Mouse (Mus musculus) E14TG2a.4 (cell line): Measurements from ENCODE around the gene Adgrl2.

Source experiments
- H3K27me3 ChIP-seq: 2 replicates; pipeline ENCODE4 v1.6.1; 2014; ENCODE audit warnings: low read length, control low read depth; ENCODE audit not compliant: insufficient read depth
- H3K36me3 ChIP-seq: 2 replicates; pipeline ENCODE4 v1.6.1; 2014; ENCODE audit warnings: low read length, control low read depth; ENCODE audit not compliant: insufficient read depth
- H3K4me1 ChIP-seq: replicated peaks from 2 replicates; pipeline ENCODE4 v1.6.1; 2014; ENCODE audit warnings: low read depth, low read length, control low read depth
- H3K4me3 ChIP-seq: replicated peaks from 2 replicates; pipeline ENCODE4 v1.5.1; 2014; ENCODE audit warnings: mild to moderate bottlenecking, low read length
- H3K9me3 ChIP-seq: 2 replicates; pipeline ENCODE4 v1.6.1; 2014; ENCODE audit warnings: low read length, control low read depth
- CTCF ChIP-seq: conservative IDR thresholded peaks from 2 replicates; pipeline ENCODE4 v1.5.1; 2014; ENCODE audit warnings: low read length
- NANOG ChIP-seq: IDR thresholded peaks from 2 replicates; pipeline ENCODE4 v1.6.1; 2014; ENCODE audit warnings: borderline replicate concordance, low read length, mixed read lengths
- POU5F1 ChIP-seq: IDR thresholded peaks from 2 replicates; pipeline ENCODE4 v1.6.1; 2014; ENCODE audit warnings: low read length, borderline replicate concordance

Gene Adgrl2

DNA sequence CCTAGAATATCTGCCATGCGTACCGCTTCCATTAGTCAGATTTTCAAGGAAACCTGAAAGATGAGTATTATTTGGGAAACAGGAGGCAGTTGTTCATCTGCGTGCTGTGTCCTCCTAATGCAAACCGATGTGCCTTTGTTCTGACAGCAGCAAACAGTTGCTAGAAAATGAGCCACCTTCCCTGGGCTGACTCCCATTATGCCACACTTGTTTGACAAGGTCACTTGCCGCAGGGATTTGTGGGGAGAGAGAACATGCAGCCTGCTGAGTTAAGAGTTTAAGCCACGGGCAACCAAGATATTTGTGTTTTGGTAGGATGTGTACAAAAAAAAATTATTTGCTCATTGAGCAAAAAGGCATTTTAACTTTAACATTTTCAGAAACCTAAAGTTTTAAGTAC is 69.5 kb downstream of the Adgrl2 start:
- Histone ChIP-seq H3K36me3 (no peaks in the 10 kb centered on the region), H3K27me3 (no peaks in the 10 kb centered on the region), H3K9me3 (no peaks in the 10 kb centered on the region)

DNA sequence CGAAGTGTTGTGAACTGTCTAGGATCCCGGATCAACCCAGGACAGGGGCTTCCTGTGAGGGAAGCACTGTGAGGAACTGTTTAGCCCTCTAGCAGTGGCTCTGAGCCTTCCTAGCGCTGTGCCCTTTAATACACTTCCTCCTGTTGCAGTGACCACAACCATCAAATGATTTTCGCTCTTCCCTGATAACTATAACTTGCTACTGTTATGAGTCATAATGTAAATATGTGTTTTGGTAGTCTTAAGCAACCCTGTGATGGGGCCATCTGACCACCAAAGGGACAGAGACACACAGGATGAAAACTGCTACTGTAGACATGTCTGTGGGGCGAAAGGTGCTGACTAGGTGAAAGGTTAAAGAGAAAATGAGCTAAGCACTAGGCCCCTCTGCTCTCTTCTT is 71.9 kb downstream of the Adgrl2 start:
- Histone ChIP-seq H3K27me3 (no peaks in the 10 kb centered on the region), H3K4me3 (no peak overlapping the region), H3K4me1 (peaks cover 8% of the 10 kb centered on the region; the same call in 1 of the 2 replicates), H3K36me3 (no peaks in the 10 kb centered on the region), H3K9me3 (no peaks in the 10 kb centered on the region)
- TF ChIP-seq POU5F1: no peak
- TF ChIP-seq CTCF: no peak
- no peak for TF ChIP-seq NANOG

More for the DNA sequence above, 69.5 kb downstream of the Adgrl2 start:
- no peak for TF ChIP-seq CTCF
- TF ChIP-seq POU5F1: no peak
- TF ChIP-seq NANOG: no peak
- Histone ChIP-seq H3K4me1 (peaks cover 8% of the 10 kb centered on the region; the same call in 1 of the 2 replicates), H3K4me3 (no peak overlapping the region)

DNA sequence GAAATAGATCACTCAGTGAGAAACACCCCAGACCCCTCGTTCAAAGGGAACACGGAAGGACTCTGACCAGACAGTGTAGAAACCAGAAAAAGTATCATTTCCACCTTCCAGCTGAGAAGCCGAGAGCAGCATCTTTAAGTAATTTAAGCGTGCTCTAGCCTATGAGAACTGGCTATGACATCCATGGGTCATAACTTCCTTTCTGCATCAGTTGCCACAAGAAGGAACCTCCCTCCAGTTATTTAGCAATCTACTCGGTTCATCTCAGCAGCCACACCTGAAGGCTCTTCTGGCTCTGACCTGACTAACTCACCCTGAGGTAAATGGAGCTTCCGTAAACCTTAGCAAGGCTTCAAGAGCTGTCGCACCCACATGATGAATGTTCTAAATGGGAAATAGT is 72.5 kb downstream of the Adgrl2 start:
- Histone ChIP-seq H3K9me3 (no peaks in the 10 kb centered on the region), H3K36me3 (no peaks in the 10 kb centered on the region), H3K4me3 (no peak overlapping the region), H3K4me1 (peaks cover 8% of the 10 kb centered on the region; the same call in 1 of the 2 replicates), H3K27me3 (no peaks in the 10 kb centered on the region)
- no peak for TF ChIP-seq POU5F1
- TF ChIP-seq CTCF: no peak
- TF ChIP-seq NANOG: no peak

DNA sequence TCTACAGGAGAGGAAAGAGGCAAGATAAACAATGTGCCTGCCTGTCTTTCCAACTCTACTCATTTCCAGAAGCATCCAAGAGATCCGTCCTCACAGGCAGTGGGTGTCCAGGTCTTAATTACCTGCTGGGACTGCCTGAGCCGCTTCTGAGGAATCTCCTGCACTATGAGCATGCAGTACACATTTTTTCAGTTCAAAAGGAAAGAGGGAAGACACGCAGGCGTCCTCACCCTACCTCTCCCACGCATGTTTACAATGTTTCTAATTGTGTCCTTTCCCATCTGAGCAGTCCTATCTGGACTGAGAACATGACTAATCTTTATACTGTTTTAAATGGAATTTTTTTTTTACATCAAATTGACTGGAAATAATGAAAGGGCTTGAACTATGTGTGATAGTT is 74.1 kb downstream of the Adgrl2 start:
- no peaks in the 10 kb centered on the region for H3K36me3 ChIP-seq
- H3K27me3 ChIP-seq: no peaks in the 10 kb centered on the region
- no peaks in the 10 kb centered on the region for H3K9me3 ChIP-seq
- H3K4me3 ChIP-seq: no peak overlapping the region
- TF ChIP-seq NANOG: no peak
- TF ChIP-seq CTCF: no peak
- TF ChIP-seq POU5F1: no peak
- H3K4me1 ChIP-seq: no peaks in the 10 kb centered on the region

GRCm38 (mm10) chr3:148912944-148913684 is 77.2 kb downstream of the Adgrl2 start:
- Histone ChIP-seq H3K27me3 (no peaks in the 10 kb centered on the region), H3K9me3 (no peaks in the 10 kb centered on the region)
- TF ChIP-seq POU5F1: no peak
- TF ChIP-seq NANOG: no peak
- no peak for TF ChIP-seq CTCF

GRCm38 (mm10) chr3:148912536-148912935 is 77.8 kb downstream of the Adgrl2 start:
- Histone ChIP-seq H3K4me1 (no peaks in the 10 kb centered on the region), H3K4me3 (no peak overlapping the region)
- TF ChIP-seq CTCF (no peak), NANOG (no peak), POU5F1 (no peak)

More at GRCm38 (mm10) chr3:148912944-148913684, 77.2 kb downstream of the Adgrl2 start:
- H3K4me3 ChIP-seq: no peak overlapping the region
- H3K36me3 ChIP-seq: no peaks in the 10 kb centered on the region
- H3K4me1 ChIP-seq: no peaks in the 10 kb centered on the region

DNA sequence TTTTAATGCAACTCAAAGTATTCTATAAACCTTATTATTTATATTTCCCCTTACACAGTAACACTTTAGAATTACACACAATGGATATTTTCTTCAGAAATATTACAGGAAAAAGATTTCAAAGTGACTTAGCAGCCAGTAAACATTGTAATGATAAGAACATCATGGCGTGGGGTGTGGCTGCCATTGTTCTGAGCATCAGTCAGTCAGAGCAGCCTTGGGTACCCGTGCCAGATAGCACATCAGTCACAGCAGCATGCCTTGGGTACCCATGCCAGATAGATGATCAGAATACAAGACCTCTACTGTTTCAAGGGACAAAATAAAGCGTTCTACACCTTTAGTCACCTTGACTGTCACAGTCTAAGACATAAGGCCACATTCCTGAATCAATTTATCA is 82.5 kb downstream of the Adgrl2 start:
- 0 out of 2 replicates have a peak, but pooled peaks cover 3% of the 10 kb centered on the region for H3K4me1 ChIP-seq
- H3K9me3 ChIP-seq: no peaks in the 10 kb centered on the region

More at GRCm38 (mm10) chr3:148912536-148912935, 77.8 kb downstream of the Adgrl2 start:
- Histone ChIP-seq H3K36me3 (no peaks in the 10 kb centered on the region), H3K27me3 (no peaks in the 10 kb centered on the region), H3K9me3 (no peaks in the 10 kb centered on the region)

GRCm38 (mm10) chr3:148907024-148907778 is 83.2 kb downstream of the Adgrl2 start:
- H3K27me3 ChIP-seq: no peaks in the 10 kb centered on the region
- TF ChIP-seq CTCF (no peak), NANOG (no peak), POU5F1 (no peak)

More for the DNA sequence above, 82.5 kb downstream of the Adgrl2 start:
- Histone ChIP-seq H3K4me3 (no peak overlapping the region), H3K36me3 (no peaks in the 10 kb centered on the region), H3K27me3 (no peaks in the 10 kb centered on the region)
- TF ChIP-seq POU5F1 (no peak), NANOG (no peak), CTCF (no peak)

More at GRCm38 (mm10) chr3:148907024-148907778, 83.2 kb downstream of the Adgrl2 start:
- Histone ChIP-seq H3K4me3 (no peak overlapping the region), H3K36me3 (no peaks in the 10 kb centered on the region), H3K4me1 (0 out of 2 replicates have a peak, but pooled peaks cover 3% of the 10 kb centered on the region), H3K9me3 (no peaks in the 10 kb centered on the region)
